Mouse (Mus musculus): Measurements from ENCODE around the gene Wscd2. TPM values are rescaled to one million over a fixed set of nuclear protein-coding genes. Genes with fewer than 3 reads are reported as not detected.
A peak's percentile ranks its signal among the peaks of the same experiment; 100 is the strongest.

Wscd2 gene
- polyA plus RNA-seq, 1 experiment from 2014 or later, result 11.3 TPM

GRCm38 (mm10) chr5:113590010-113590640, 100.0 kb downstream of the Wscd2 start:
- H3K4me3 ChIP-seq (replicated peaks; ENCODE audit: low read length), result no peak overlapping the region
- H3K9me3 ChIP-seq (ENCODE audit: control insufficient read depth, low read length), result no peaks in the 10 kb centered on the region
- H3K27me3 ChIP-seq (replicated peaks; ENCODE audit: control insufficient read depth, insufficient read depth, low read length), result no peaks in the 10 kb centered on the region
- H3K27ac ChIP-seq (ENCODE audit: low read length), result no peak overlapping the region
- peaks cover 26% of the 10 kb centered on the region for H3K4me1 ChIP-seq (replicated peaks; ENCODE audit: control insufficient read depth, insufficient read depth, low read length)
- no peak overlapping the region for H3K9ac ChIP-seq (replicated peaks; ENCODE audit: low read depth, low read length)
- WGBS, result 78% methylated on average over 5 of the region's 5 CpGs
- H3K36me3 ChIP-seq (ENCODE audit: control insufficient read depth, insufficient read depth), result no peaks in the 10 kb centered on the region
- H3K4me2 ChIP-seq (ENCODE audit: low read length), result no peak overlapping the region
- no peak for ATAC-seq

DNA sequence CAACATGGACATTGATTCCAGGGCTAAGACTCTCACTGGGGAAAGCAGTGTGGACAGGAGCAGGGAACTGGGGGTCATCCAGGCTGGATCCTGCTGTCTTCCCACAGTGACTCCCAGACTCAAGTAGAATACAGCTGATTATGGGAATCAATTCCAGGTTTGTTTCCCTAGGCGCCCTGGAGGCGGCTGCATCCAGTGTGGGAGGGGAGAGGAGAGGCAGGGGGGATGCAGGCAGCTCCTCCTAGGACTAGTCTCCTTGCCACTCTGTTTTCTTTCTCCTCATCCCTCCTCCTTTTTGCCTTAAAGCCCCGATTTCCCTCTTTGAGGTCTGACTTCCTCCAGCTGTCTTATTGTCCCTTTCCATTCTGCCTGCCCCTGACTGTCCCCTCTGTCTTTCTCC, 101.0 kb downstream of the Wscd2 start:
- H3K36me3 ChIP-seq (ENCODE audit: control insufficient read depth, insufficient read depth), result no peaks in the 10 kb centered on the region
- WGBS, result 9% methylated on average over 3 of the region's 3 CpGs
- H3K4me2 ChIP-seq (ENCODE audit: low read length), result no peak overlapping the region
- no peaks in the 10 kb centered on the region for H3K9me3 ChIP-seq (ENCODE audit: control insufficient read depth, low read length)
- no peaks in the 10 kb centered on the region for H3K27me3 ChIP-seq (replicated peaks; ENCODE audit: control insufficient read depth, insufficient read depth, low read length)
- H3K27ac ChIP-seq (ENCODE audit: low read length), result peak overlapping the region; percentile 84
- ATAC-seq, result peak; percentile 30; the same call in 1 of the 2 replicates
- H3K4me3 ChIP-seq (replicated peaks; ENCODE audit: low read length), result no peak overlapping the region
- peak overlapping the region; percentile 12; the same call in 1 of the 2 replicates for H3K9ac ChIP-seq (replicated peaks; ENCODE audit: low read depth, low read length)
- peaks cover 26% of the 10 kb centered on the region for H3K4me1 ChIP-seq (replicated peaks; ENCODE audit: control insufficient read depth, insufficient read depth, low read length)

DNA sequence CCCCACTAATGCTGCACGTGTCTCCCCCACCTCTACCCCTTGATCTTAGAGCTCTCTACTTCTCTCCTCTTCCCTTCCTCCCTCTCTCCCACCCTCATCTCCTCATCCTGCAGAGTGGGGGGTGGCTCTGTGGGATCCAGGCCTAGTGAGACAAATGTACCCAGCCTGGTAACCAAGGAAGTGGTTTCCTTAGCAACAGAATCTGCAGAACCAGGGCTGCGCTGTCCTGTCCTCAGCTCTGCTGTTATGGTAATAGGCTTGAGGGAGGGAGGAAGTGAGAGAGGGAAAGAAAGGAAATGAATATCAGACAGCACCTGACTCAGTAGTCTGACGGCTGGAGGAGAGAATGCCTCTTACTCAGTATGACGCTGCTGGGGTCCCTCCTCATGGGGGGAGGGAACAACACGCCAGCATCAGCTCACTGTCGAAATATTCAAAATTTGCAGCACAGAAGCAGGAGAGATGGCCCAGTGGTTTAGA, 101.7 kb downstream of the Wscd2 start:
- ATAC-seq, result peak; percentile 96
- Histone ChIP-seq H3K27ac (ENCODE audit: low read length) (peak overlapping the region; percentile 84), H3K4me2 (ENCODE audit: low read length) (no peak overlapping the region), H3K4me3 (replicated peaks; ENCODE audit: low read length) (no peak overlapping the region), H3K27me3 (replicated peaks; ENCODE audit: control insufficient read depth, insufficient read depth, low read length) (no peaks in the 10 kb centered on the region), H3K36me3 (ENCODE audit: control insufficient read depth, insufficient read depth) (no peaks in the 10 kb centered on the region), H3K9ac (replicated peaks; ENCODE audit: low read depth, low read length) (peak overlapping the region; percentile 12; the same call in 1 of the 2 replicates), H3K9me3 (ENCODE audit: control insufficient read depth, low read length) (no peaks in the 10 kb centered on the region), H3K4me1 (replicated peaks; ENCODE audit: control insufficient read depth, insufficient read depth, low read length) (peaks cover 26% of the 10 kb centered on the region)
- 7% methylated on average over 6 of the region's 6 CpGs for WGBS

DNA sequence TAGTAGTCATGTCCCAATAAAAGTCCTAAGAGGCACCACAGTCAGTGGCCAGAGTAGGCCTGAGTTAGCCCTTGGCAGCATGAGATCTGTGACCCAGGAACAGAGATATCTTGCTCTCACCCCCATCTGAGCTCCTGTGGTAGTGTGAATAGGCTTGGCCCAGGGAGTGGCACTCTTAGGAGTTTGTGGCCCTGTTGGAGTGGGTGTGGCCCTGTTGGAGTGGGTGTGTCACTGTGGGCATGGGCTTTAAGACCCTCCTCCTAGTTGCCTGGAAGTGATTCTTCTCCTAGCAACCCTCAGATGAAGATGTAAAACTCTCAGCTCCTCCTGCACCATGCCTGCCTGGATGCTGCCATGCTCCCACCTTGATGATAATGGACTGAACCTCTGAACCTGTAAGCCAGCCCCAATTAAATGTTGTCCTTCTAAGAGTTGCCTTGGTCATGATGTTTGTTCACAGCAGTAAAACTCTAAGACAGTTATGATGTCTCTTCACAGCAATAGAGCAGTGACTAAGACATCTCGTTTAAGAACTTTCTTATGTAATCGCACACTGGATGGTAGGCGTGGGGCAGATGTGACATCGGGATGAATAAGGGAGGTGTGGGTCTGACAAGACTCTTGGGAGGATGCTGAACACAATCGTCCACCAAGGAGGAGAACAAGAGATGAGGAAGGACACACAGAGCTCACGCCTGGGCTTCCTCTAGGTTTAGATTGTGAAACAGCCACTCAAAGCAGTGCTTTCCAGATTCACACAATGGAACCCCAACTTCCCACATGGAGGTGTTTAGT, 104.0 kb downstream of the Wscd2 start:
- H3K27ac ChIP-seq (ENCODE audit: low read length), result no peak overlapping the region
- H3K27me3 ChIP-seq (replicated peaks; ENCODE audit: control insufficient read depth, insufficient read depth, low read length), result no peaks in the 10 kb centered on the region
- no peak for ATAC-seq
- H3K4me3 ChIP-seq (replicated peaks; ENCODE audit: low read length), result no peak overlapping the region
- no peak overlapping the region for H3K9ac ChIP-seq (replicated peaks; ENCODE audit: low read depth, low read length)
- H3K4me1 ChIP-seq (replicated peaks; ENCODE audit: control insufficient read depth, insufficient read depth, low read length), result peaks cover 26% of the 10 kb centered on the region
- no peaks in the 10 kb centered on the region for H3K36me3 ChIP-seq (ENCODE audit: control insufficient read depth, insufficient read depth)
- no peak overlapping the region for H3K4me2 ChIP-seq (ENCODE audit: low read length)
- no peaks in the 10 kb centered on the region for H3K9me3 ChIP-seq (ENCODE audit: control insufficient read depth, low read length)
- 93% methylated on average over 6 of the region's 6 CpGs for WGBS

GRCm38 (mm10) chr5:113596252-113596651, 106.1 kb downstream of the Wscd2 start:
- H3K4me1 ChIP-seq (replicated peaks; ENCODE audit: control insufficient read depth, insufficient read depth, low read length), result peaks cover 22% of the 10 kb centered on the region
- no peaks in the 10 kb centered on the region for H3K36me3 ChIP-seq (ENCODE audit: control insufficient read depth, insufficient read depth)
- H3K27me3 ChIP-seq (replicated peaks; ENCODE audit: control insufficient read depth, insufficient read depth, low read length), result no peaks in the 10 kb centered on the region
- H3K4me2 ChIP-seq (ENCODE audit: low read length), result no peak overlapping the region
- H3K9me3 ChIP-seq (ENCODE audit: control insufficient read depth, low read length), result no peaks in the 10 kb centered on the region
- H3K27ac ChIP-seq (ENCODE audit: low read length), result no peak overlapping the region
- no peak overlapping the region for H3K9ac ChIP-seq (replicated peaks; ENCODE audit: low read depth, low read length)
- H3K4me3 ChIP-seq (replicated peaks; ENCODE audit: low read length), result no peak overlapping the region
- ATAC-seq, result no peak
- WGBS, result 87% methylated on average over 9 of the region's 9 CpGs

- no peaks in the 10 kb centered on the region for H3K9me3 ChIP-seq (ENCODE audit: control insufficient read depth, low read length)
- no peak for ATAC-seq
- H3K9ac ChIP-seq (replicated peaks; ENCODE audit: low read depth, low read length), result no peak overlapping the region
- H3K4me1 ChIP-seq (replicated peaks; ENCODE audit: control insufficient read depth, insufficient read depth, low read length), result peaks cover 16% of the 10 kb centered on the region
- H3K4me2 ChIP-seq (ENCODE audit: low read length), result no peak overlapping the region
- no peak overlapping the region for H3K4me3 ChIP-seq (replicated peaks; ENCODE audit: low read length)
- WGBS, result 65% methylated on average over 9 of the region's 9 CpGs
- no peaks in the 10 kb centered on the region for H3K27me3 ChIP-seq (replicated peaks; ENCODE audit: control insufficient read depth, insufficient read depth, low read length)
- H3K36me3 ChIP-seq (ENCODE audit: control insufficient read depth, insufficient read depth), result no peaks in the 10 kb centered on the region
- no peak overlapping the region for H3K27ac ChIP-seq (ENCODE audit: low read length)
These were observed 106.7 kb downstream of the Wscd2 start for GRCm38 (mm10) chr5:113596780-113597353.

GRCm38 (mm10) chr5:113600181-113600580, 110.0 kb downstream of the Wscd2 start:
- Histone ChIP-seq H3K9me3 (ENCODE audit: control insufficient read depth, low read length) (no peaks in the 10 kb centered on the region), H3K4me2 (ENCODE audit: low read length) (no peak overlapping the region), H3K4me3 (replicated peaks; ENCODE audit: low read length) (no peak overlapping the region), H3K27me3 (replicated peaks; ENCODE audit: control insufficient read depth, insufficient read depth, low read length) (no peaks in the 10 kb centered on the region), H3K4me1 (replicated peaks; ENCODE audit: control insufficient read depth, insufficient read depth, low read length) (no peaks in the 10 kb centered on the region), H3K9ac (replicated peaks; ENCODE audit: low read depth, low read length) (no peak overlapping the region), H3K36me3 (ENCODE audit: control insufficient read depth, insufficient read depth) (no peaks in the 10 kb centered on the region), H3K27ac (ENCODE audit: low read length) (no peak overlapping the region)
- ATAC-seq, result no peak
- WGBS, result 70% methylated on average over 3 of the region's 3 CpGs

DNA sequence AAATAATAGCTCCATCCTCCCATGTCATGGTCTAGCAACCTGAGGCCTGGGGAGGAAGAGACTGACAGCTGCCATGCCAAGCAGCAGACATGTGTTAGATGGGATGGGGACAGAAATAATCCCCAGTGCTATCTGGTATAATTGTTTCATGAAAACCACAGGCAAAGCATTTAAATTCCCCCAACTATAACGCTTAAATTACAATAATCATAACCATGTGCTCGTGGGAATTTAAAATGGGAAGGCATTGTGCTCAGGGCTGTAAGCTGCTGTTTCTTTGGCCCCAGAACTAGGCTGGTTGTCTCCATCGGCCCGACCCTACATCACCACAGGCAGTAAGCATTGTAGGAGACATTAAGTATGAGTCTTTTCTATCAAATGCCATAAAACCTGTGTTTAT, 110.7 kb downstream of the Wscd2 start:
- 73% methylated on average over 4 of the region's 4 CpGs for WGBS
- no peak for ATAC-seq
- H3K9me3 ChIP-seq (ENCODE audit: control insufficient read depth, low read length), result no peaks in the 10 kb centered on the region
- H3K36me3 ChIP-seq (ENCODE audit: control insufficient read depth, insufficient read depth), result no peaks in the 10 kb centered on the region
- no peaks in the 10 kb centered on the region for H3K27me3 ChIP-seq (replicated peaks; ENCODE audit: control insufficient read depth, insufficient read depth, low read length)
- H3K4me3 ChIP-seq (replicated peaks; ENCODE audit: low read length), result no peak overlapping the region
- H3K4me2 ChIP-seq (ENCODE audit: low read length), result no peak overlapping the region
- no peak overlapping the region for H3K9ac ChIP-seq (replicated peaks; ENCODE audit: low read depth, low read length)
- H3K27ac ChIP-seq (ENCODE audit: low read length), result no peak overlapping the region
- H3K4me1 ChIP-seq (replicated peaks; ENCODE audit: control insufficient read depth, insufficient read depth, low read length), result no peaks in the 10 kb centered on the region

DNA sequence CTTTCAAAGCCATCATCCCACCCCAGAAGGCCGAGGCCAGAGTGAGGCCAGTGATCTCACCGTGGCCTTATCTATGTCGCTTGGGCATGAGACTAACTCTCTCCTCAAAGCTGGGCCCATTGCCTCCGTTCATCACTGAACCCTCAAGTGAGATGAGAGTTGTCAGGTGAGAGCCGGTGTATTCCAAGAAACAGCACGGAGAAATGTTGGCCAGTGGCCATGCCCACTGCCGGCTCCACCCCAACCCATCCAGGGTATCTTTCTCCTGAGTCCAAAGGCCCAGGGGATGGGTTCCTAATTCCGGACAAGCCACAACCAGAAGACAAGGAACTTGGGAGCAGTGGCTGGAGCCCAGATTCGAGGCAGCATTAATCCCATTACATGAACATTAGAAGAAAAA, 113.3 kb downstream of the Wscd2 start:
- Histone ChIP-seq H3K4me3 (replicated peaks; ENCODE audit: low read length) (no peak overlapping the region), H3K9ac (replicated peaks; ENCODE audit: low read depth, low read length) (no peak overlapping the region), H3K4me1 (replicated peaks; ENCODE audit: control insufficient read depth, insufficient read depth, low read length) (0 out of 2 replicates have a peak, but pooled peaks cover 5% of the 10 kb centered on the region), H3K27me3 (replicated peaks; ENCODE audit: control insufficient read depth, insufficient read depth, low read length) (no peaks in the 10 kb centered on the region), H3K36me3 (ENCODE audit: control insufficient read depth, insufficient read depth) (no peaks in the 10 kb centered on the region), H3K27ac (ENCODE audit: low read length) (no peak overlapping the region), H3K4me2 (ENCODE audit: low read length) (no peak overlapping the region), H3K9me3 (ENCODE audit: control insufficient read depth, low read length) (no peaks in the 10 kb centered on the region)
- WGBS, result 78% methylated on average over 9 of the region's 9 CpGs
- ATAC-seq, result no peak

Measured in forebrain, embryonic 16.5 days (tissue).